Mouse (Mus musculus): ENCODE measurements around the gene Asb8.

Asb8 gene

GRCm38 (mm10) chr15:98165525-98165924, at the start of gene Asb8:
Gene Asb8, minus strand, starts transcription at chr15:98165625.
- no peak for DNase-seq (ENCODE audit: low read depth)

GRCm38 (mm10) chr15:98214130-98214529, 48.7 kb upstream of the Asb8 start:
- DNase-seq (ENCODE audit: low read depth): no peak

DNA sequence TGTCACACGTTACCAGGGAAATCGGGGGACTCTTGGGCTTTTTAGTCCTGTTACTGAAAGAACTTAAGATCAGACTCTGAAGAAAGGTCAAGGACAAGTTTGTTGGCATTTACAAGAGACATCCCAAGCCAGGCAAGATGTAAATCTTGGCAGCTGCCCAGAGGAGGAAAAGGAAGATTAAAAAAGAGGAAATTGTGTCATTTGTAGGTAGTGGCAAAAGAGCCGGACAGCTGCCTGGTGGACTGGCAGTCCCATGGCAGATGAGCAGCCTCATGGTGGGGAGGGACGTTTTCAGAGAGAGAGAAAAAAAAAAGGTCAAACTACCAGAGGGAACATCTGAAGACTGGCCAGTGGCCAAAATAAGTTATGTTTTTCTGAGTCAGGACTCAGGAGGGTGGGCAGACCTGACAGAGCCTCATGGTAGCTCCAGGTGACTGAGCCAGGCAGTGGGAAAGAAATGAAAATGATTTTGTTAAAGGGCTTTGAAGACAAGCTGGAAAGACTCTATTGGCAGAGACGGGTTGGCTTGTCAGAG, 48.0 kb upstream of the Asb8 start:
- DNase-seq (ENCODE audit: low read depth): no peak

- DNase-seq (ENCODE audit: low read depth): no peak
Measured at GRCm38 (mm10) chr15:98209676-98210075, 44.3 kb upstream of the Asb8 start.

- DNase-seq (ENCODE audit: low read depth): no peak
Measured at GRCm38 (mm10) chr15:98195442-98195841, 30.0 kb upstream of the Asb8 start, which contains the start of gene Olfr288. Gene Olfr288, minus strand, starts transcription at chr15:98195542.

DNA sequence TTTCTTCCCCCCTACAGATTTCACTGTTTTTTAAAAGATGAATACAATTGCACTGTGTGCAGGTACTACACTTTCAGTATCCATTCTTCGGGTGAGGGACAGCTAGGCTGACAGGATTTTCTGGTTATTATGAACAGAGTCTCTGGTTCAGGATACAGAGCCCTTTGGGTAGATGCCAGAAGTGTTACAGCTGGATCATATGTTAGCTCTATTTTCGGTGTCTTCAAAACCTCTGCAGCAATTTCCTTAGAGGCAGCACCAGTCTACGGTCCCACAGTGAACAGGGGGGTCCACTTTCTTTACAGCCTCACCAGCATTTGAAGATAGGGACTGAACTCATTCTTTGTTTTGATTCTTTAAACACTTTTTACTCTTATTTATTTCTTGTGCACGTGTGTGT, 19.0 kb upstream of the Asb8 start:
- DNase-seq (ENCODE audit: low read depth): no peak

GRCm38 (mm10) chr15:98181856-98182570, 16.6 kb upstream of the Asb8 start:
- DNase-seq (ENCODE audit: low read depth): no peak

- DNase-seq (ENCODE audit: low read depth): peak; percentile 74
Measured at GRCm38 (mm10) chr15:98181132-98181711, 15.8 kb upstream of the Asb8 start.

GRCm38 (mm10) chr15:98180567-98181131, 15.2 kb upstream of the Asb8 start:
- DNase-seq (ENCODE audit: low read depth): no peak

DNA sequence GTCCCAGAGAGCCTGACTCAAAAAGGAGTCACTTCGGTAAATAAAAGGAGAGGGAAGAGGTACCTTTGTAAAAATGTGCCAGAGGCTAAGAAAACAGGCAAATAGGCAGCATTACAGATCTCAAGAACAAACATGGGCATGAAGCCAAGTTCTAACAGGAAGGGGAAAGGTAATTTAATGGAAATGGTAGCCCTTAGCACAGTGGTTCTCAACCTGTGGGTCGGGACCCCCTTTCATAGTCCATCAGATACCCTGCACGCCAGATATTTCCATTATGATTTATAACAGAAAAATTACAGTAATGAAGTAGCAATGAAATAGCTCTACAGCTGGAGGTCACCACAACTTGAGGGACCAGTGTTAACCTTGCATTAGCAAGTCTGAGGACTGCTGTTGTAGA, 11.9 kb upstream of the Asb8 start:
- no peak for DNase-seq (ENCODE audit: low read depth)

GRCm38 (mm10) chr15:98173821-98174220, 8.4 kb upstream of the Asb8 start:
- DNase-seq (ENCODE audit: low read depth): peak; percentile 58

GRCm38 (mm10) chr15:98172113-98172512, 6.7 kb upstream of the Asb8 start:
- no peak for DNase-seq (ENCODE audit: low read depth)

GRCm38 (mm10) chr15:98170917-98171316, 5.5 kb upstream of the Asb8 start:
- DNase-seq (ENCODE audit: low read depth): no peak

GRCm38 (mm10) chr15:98170365-98170764, 4.9 kb upstream of the Asb8 start:
- DNase-seq (ENCODE audit: low read depth): no peak

GRCm38 (mm10) chr15:98168622-98169004, 3.2 kb upstream of the Asb8 start:
- DNase-seq (ENCODE audit: low read depth): no peak

- DNase-seq (ENCODE audit: low read depth): peak; percentile 86
Measured at GRCm38 (mm10) chr15:98167645-98168621, 2.5 kb upstream of the Asb8 start.

- no peak for DNase-seq (ENCODE audit: low read depth)
Measured at GRCm38 (mm10) chr15:98166963-98167644, 1.7 kb upstream of the Asb8 start, which contains the start of gene Ccdc184. Gene Ccdc184, plus strand, starts transcription at chr15:98167158.

GRCm38 (mm10) chr15:98162561-98162960, 2.9 kb downstream of the Asb8 start:
- DNase-seq (ENCODE audit: low read depth): no peak

DNA sequence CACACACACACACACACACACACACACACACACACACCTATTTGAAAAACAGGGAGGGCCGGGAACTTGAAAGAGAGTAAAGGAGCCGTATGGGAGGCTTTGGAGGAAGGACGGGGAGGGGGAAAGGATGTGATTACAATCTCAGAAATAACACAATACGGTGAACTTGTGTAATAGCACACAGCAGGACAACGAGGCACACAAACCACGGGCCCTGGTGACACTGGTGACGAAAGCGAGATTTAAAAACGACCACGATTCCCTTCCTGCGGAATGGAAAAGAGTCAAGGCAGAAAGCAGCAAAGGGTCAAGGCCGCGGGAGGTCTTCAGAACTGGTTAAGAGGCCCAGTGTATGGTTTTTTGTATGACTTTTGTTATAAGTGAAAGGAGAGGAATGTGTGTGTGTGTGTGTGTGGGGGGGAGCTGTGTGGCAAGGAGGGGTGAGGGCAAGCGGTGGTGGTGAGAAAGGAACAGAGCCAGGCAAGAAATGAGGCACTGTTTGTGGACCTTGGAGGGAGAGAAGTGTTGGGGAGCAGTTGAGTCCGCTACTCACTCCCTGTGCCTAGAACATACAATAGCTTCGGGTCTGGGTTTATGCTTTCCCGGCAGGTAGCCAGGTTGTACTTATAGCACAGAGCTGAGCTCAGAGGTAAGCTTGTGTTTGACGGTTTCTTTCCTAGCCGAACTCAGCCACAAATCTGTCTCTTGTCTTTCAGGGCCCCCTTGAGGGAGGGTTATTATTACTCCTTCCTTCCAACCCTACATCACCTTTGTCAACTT, 4.2 kb downstream of the Asb8 start:
- DNase-seq (ENCODE audit: low read depth): no peak

DNA sequence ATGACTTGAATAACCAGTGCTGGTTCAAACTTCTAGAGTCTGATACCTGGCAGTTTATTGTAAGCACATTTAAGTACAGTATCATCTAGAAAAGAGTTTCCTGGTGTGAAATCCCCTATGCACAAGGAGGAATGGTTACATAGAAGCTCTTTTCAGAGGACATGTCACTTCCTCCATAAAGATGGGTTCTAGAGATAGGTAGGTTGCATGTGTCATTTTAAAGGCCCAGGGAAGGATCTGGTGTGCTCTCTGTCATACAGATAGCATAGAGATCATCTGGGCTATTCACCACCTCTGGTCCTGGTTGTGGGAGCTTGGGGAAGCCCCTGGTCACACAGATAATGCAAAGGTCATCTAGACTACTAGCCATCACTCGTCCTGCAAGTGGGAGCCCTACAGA, 8.2 kb downstream of the Asb8 start:
- no peak for DNase-seq (ENCODE audit: low read depth)

GRCm38 (mm10) chr15:98155944-98156343, 9.5 kb downstream of the Asb8 start:
- no peak for DNase-seq (ENCODE audit: low read depth)
